Mouse (Mus musculus) spleen, postnatal 14 days (tissue): ENCODE measurements around the gene Tmie.
A peak's percentile ranks its signal among the peaks of the same experiment; 100 is the strongest.

Source experiments
- DNase-seq, 2 experiments: peaks; one replicate each; pipeline ENCODE4 v3.0.0; 2021 to 2022; ENCODE audit warnings: low spot score in 2 of 2

The Tmie gene

GRCm38 (mm10) chr9:110879998-110880561 lies at the start of gene Tmie:
Gene Tmie (minus strand): TSS chr9:110880113.
- no peak for DNase-seq

DNA sequence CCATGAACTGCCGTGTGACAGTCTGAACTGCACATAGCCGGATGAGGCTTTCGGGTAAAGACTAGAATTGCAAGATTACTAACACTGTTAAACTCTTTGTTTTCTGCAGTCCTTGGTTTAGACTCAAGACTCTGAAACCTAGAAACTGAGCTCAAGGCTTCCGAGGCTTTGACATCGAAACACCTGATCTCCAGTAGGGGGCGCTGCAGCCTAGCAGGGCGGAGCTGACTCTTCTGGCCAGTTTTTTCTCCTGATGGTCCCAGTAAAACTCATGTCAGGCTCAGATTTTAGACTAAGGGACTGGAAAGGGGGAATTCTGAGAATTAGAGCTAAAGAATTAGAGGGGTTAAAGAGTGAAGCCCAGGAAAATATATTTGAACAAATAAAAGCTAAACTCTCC lies 42.8 kb upstream of the Tmie start:
- DNase-seq, result peak in 1 of 2 experiments; percentile 40

DNA sequence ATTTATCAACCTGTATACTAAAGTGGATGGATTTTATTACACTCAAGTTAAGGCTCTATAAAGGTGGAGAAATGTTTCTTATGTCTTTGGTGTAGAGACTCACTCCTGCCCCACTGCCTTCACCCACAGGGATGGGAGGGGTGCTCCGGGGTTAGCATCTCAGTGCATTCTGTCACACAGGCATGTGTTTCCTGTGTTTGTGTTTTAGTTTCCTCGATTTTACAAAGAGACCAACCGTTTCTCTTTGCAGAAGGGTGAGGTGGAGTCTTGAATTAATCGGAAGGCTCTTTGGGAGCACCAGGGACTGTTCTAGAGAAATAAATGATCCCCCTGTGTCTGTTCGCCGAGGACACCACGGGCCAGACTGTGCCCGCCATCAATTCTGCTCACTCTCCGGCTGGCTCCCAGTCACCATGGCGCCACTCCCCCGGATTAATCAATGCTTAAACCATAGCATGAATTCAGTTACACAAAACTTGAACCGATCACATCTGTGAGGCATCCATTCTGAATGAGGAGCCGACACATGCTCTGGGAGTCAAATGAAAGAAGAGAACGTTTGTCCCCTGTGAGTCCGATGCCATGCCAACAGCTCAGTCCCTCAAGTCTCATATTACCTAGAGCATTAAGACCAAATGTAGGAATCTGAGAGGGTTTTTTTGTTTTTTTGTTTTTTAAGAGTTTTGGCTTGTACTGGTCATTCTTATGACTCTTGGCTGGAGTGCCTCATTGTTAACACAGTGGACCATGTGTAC lies 40.9 kb upstream of the Tmie start:
- DNase-seq, result no peak

GRCm38 (mm10) chr9:110916786-110917185 lies 36.9 kb upstream of the Tmie start, which contains the start of gene Fam240a:
Gene Fam240a (minus strand): TSS chr9:110916861.
- DNase-seq, result no peak

GRCm38 (mm10) chr9:110915466-110915865 lies 35.6 kb upstream of the Tmie start:
- DNase-seq, result no peak

- DNase-seq, result no peak
These were observed 34.8 kb upstream of the Tmie start for GRCm38 (mm10) chr9:110914631-110915236.

GRCm38 (mm10) chr9:110909371-110909967 lies 29.6 kb upstream of the Tmie start:
- DNase-seq, result no peak

DNA sequence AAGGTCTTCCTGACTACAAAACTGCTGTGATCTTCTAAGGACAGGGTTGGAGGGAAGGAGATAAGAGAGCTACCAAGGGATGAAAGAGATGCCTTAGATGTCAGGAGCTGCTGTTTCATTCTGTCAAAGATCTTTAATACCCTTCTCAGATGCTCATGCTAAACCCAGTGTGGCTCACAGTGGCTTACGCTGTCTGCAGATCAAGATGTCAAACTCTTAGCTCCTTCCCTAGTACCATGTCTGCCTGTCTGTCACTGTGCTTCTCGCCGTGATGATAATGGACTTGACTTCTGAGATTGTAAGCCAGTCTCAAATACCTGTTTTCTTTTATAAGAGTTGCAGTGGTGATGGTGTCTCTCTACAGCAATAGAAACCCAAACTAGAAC lies 28.7 kb upstream of the Tmie start:
- no peak for DNase-seq

DNA sequence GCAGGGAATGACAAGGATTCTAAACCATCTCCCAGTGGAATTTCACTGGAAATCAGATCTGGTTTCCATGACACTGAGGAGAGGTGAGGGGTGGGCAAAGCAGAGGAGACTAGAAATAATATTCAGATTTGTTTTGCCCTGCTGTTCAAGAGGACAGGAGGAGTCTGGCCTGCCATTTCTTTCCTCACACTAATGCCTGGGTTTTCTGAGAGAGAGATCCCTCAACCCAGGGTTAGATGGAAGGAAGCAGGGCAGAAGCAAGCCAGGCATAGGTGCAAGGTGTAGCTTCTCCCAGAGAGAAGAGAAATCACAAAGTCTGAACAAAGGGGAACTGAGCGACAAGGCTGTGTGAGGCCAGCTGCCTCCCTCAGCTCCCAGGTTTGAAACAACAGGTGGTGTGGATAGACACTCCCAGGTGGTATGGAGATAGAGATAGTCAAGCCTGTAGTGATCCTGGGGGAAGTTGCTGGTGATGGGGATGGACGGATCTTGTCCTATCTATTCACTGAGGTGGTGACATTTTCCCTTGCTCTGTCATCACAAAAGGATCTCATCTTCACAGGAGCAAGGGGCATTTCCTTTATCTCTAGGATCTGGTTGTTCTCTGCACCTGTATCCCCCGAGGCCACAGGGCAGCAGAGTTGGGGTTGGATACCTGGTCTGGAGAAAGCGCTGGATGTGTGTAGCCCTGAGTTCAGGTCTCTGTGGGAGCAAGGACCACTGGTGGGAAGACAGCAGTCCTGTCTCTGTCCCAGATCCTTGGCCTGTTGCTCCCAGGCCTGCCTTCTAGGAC lies 28.1 kb upstream of the Tmie start:
- no peak for DNase-seq

DNA sequence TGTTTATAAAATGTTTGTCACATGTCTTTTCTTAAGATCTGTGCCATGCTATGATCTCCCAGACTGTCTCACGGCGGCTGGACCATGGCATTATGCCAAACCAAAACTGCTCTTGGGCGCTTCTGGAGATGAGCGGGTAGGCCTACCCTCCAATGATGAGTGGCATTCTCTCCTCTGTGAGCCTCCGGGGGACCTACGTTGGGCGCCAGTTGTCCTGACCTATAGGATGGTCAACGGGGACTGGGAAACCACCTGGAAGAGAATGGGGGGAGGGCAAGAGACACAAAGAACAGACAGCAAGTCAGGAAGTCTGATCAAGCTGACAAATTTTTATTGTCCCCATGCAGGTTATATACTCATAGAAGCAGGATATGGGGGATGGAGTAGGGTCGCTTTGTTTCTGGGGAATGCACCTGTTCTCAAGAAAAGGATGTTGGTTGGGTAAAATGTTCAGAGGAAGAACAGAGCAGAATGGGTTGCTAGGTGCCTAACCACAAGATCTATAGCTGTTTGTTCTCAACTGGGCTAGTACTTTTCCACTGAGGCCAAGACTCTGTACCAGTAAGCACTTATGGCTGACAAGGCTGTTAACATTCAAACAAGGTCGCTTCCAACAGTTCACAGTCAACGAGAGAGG lies 27.4 kb upstream of the Tmie start:
- no peak for DNase-seq

GRCm38 (mm10) chr9:110902271-110902670 lies 22.4 kb upstream of the Tmie start:
- DNase-seq, result no peak

GRCm38 (mm10) chr9:110901204-110901603 lies 21.3 kb upstream of the Tmie start:
- no peak for DNase-seq

DNA sequence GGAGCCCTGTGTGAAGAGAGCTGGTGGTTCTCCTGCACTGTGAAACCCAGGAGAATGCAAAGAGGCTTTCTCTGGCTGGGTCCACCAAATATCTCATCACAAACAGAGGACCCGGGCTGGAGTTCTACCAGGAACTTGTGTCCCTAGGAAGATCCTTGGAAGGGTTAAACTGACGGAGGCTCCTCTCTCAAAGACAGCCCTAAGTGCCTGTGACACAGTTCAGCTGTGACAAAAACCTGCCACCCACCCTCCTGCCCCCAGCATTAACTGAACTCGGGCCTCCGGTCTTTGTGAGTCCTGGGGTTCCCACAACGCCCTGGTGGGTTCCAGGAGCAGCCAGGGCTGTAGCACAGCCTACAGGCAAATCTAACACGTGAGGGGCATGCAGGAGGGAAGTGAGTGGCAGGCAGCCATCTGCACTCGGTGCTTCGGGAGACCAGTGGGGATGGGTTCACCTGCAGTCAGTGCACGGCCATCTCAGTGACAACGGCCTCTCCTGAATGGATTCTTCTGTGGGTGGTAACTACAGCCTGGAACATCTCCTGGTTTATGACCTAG lies 19.6 kb upstream of the Tmie start:
- DNase-seq, result no peak

GRCm38 (mm10) chr9:110896595-110896994 lies 16.7 kb upstream of the Tmie start:
- DNase-seq, result no peak

GRCm38 (mm10) chr9:110895994-110896393 lies 16.1 kb upstream of the Tmie start:
- DNase-seq, result no peak

- DNase-seq, result no peak
These were observed 15.6 kb upstream of the Tmie start for GRCm38 (mm10) chr9:110895507-110895906.

DNA sequence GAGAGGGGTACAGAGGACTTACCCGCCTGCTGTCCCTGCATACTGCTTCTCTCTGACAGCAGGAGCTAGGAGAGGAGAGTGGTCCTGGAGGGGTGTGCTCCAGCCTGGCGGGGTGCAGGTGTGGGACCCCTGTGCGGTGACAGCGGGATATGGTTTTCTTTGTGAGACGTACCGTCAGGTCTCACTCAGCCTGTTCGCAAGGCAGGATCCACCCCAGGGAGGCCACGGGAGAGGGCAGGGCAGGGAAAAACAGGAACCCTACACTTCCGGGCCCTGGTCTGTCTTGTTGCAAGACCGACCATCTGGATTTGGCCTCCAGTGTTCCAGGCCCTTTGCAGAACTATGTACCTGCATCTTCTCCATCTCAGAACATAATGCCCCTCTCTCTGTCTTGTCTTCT lies 13.5 kb upstream of the Tmie start:
- no peak for DNase-seq

- DNase-seq, result no peak
These were observed 12.6 kb upstream of the Tmie start for GRCm38 (mm10) chr9:110892552-110892951.

GRCm38 (mm10) chr9:110891077-110891828 lies 11.3 kb upstream of the Tmie start:
- DNase-seq, result no peak

GRCm38 (mm10) chr9:110890026-110890783 lies 10.3 kb upstream of the Tmie start:
- no peak for DNase-seq
